8 mouse cellular contexts compared by ENCODE assay signal in the genomic region with DNA sequence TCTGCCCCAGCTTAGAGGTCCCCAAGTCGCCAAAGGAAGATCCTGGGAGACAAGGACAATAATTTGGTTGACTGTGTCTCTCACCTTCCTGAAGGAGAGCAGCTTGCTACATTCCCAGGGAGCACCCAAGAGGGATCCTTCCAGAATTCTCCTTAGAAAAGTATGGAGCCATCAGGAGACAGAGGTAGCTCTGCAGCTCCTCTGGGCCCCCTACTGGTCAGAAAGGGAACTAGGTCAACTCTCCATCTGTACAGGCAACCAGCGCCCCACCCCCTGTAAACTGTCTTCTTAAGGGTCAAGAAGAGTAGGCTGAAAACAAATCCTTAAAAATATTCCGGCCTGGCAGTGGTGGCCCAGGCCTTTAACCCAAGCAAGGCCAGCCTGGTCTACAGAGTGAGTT. TPM values are rescaled to one million over a fixed set of nuclear protein-coding genes. Genes with fewer than 3 reads are reported as not detected.
DNase-seq lines count a peak whose midpoint lies in the region; ATAC-seq lines count a peak whose summit lies in the region.

No protein-coding gene starts in this region.

- no peak overlapping the region for H3K9ac ChIP-seq in heart, embryonic 12.5 days

- H3K4me2 ChIP-seq in heart, embryonic 12.5 days, result no peak overlapping the region

- intact Hi-C loops in left cerebral cortex, postnatal 14 days (cut with DNase I), result loop anchor here (5.0 kb wide), 1 partner anchor 65 kb away; no protein-coding TSS in a partner anchor

- peak; percentile 29; the same call in 1 of the 2 replicates for ATAC-seq in heart, embryonic 12.5 days (ENCODE audit: insufficient number of reproducible peaks, low FRiP score)
- peak; percentile 56; the same call in 1 of the 2 replicates for ATAC-seq in monocyte, adult 5-6 weeks (replicated peaks; ENCODE audit: insufficient number of reproducible peaks, low FRiP score, low TSS enrichment, poor library complexity, severe bottlenecking)

- H3K4me1 ChIP-seq in heart, embryonic 12.5 days (replicated peaks), result peaks cover 37% of the 10 kb centered on the region

- H3K36me3 ChIP-seq in heart, embryonic 12.5 days, result peaks cover 29% of the 10 kb centered on the region

- 27% methylated on average over 3 of the region's 3 CpGs for WGBS in heart, embryonic 12.5 days

- H3K4me3 ChIP-seq in heart, embryonic 12.5 days, result no peak overlapping the region

- peak; percentile 69 to 74 for DNase-seq in right cerebral cortex, adult 2 months (ENCODE audit: low spot score in 2 of 2)
- no peak for DNase-seq in right cerebral cortex, postnatal 36 days (ENCODE audit: low spot score in 2 of 2)
- DNase-seq in adipocyte (ENCODE audit: low spot score), result peak; percentile 93
- peak; percentile 78 for DNase-seq in embryo, embryonic 10 days (ENCODE audit: low spot score)
- peak; percentile 73 to 79 for DNase-seq in left cerebral cortex, postnatal 14 days (ENCODE audit: low spot score in 2 of 2)
- peak; percentile 82 for DNase-seq in thymus, postnatal 4 days

- no peak overlapping the region for H3K27ac ChIP-seq in heart, embryonic 12.5 days (ENCODE audit: poor library complexity, severe bottlenecking)

- no peaks in the 10 kb centered on the region for H3K9me3 ChIP-seq in heart, embryonic 12.5 days (replicated peaks)

- no peaks in the 10 kb centered on the region for H3K27me3 ChIP-seq in heart, embryonic 12.5 days (replicated peaks)

RNA-seq across cellular contexts. Expression of a gene that starts 7.0 kb away (rescaled TPM):
- 0.20 and 0.21 TPM in 2 replicates for polyA plus RNA-seq in heart, embryonic 12.5 days (2016; fragmentation: Nextera tagmentation; extraction: Ambion mirVana)
- under 1 TPM in 1 of 2 experiments, not detected in 1; 0.27 TPM for total RNA-seq in left cerebral cortex, postnatal 14 days (2021)
- 0.10 TPM in 1 of 3 replicates, not detected in the others for total RNA-seq in monocyte, adult 5-6 weeks (2017)

RNA-seq across cellular contexts. Expression of a gene that starts 11.3 kb away (rescaled TPM):
- polyA plus RNA-seq in heart, embryonic 12.5 days (2016; fragmentation: Nextera tagmentation; extraction: Ambion mirVana), result 5.2 and 5.3 TPM in 2 replicates
- total RNA-seq in left cerebral cortex, postnatal 14 days (2021), result 1 to 10 TPM; 1.7 to 4.7 TPM
- 20.7 to 64.8 TPM (median 21.8 TPM) in 3 replicates for total RNA-seq in monocyte, adult 5-6 weeks (2017)

RNA-seq across cellular contexts. Expression of a gene that starts 23.5 kb away (rescaled TPM):
- polyA plus RNA-seq in heart, embryonic 12.5 days (2016; fragmentation: Nextera tagmentation; extraction: Ambion mirVana), result 6.9 and 7.1 TPM in 2 replicates
- total RNA-seq in left cerebral cortex, postnatal 14 days (2021), result 10 to 100 TPM in 1 of 2 experiments, 1 to 10 TPM in 1; 8.8 to 10.6 TPM
- total RNA-seq in monocyte, adult 5-6 weeks (2017), result 12.9 to 28.7 TPM (median 25.9 TPM) in 3 replicates

RNA-seq across cellular contexts. Expression of a gene that starts 23.6 kb away (rescaled TPM):
- 24.3 and 27.3 TPM in 2 replicates for polyA plus RNA-seq in heart, embryonic 12.5 days (2016; fragmentation: Nextera tagmentation; extraction: Ambion mirVana)
- total RNA-seq in left cerebral cortex, postnatal 14 days (2021), result 10 to 100 TPM in 1 of 2 experiments, 1 to 10 TPM in 1; 7.1 to 13.7 TPM
- total RNA-seq in monocyte, adult 5-6 weeks (2017), result 34.9 to 86.0 TPM (median 77.2 TPM) in 3 replicates

RNA-seq across cellular contexts. Expression of a gene that starts 23.7 kb away (rescaled TPM):
- 0.15 TPM in 1 of 2 replicates, not detected in the other for polyA plus RNA-seq in heart, embryonic 12.5 days (2016; fragmentation: Nextera tagmentation; extraction: Ambion mirVana)
- total RNA-seq in left cerebral cortex, postnatal 14 days (2021), result under 1 TPM in 1 of 2 experiments, not detected in 1; 0.15 TPM
- not detected in 3 replicates for total RNA-seq in monocyte, adult 5-6 weeks (2017)

Comparison
In these comparisons a context has a peak if more than half of its experiments do, and no peak if none do; other contexts are left out.
1. DNase-seq: peak in right cerebral cortex, adult 2 months (2 of 2), adipocyte (single experiment), embryo, embryonic 10 days (single experiment), left cerebral cortex, postnatal 14 days (2 of 2) and thymus, postnatal 4 days (single experiment); none in right cerebral cortex, postnatal 36 days (0 of 2).